Mouse (Mus musculus) splenic B cell, adult 2 months (primary cell): ENCODE measurements around the gene Camk2d.

Experiments
- DNase-seq: peaks from one replicate; pipeline ENCODE4 v3.0.0-alpha.2; 2011; ENCODE audit warnings: low read depth, low spot score
- H3K27me3 ChIP-seq: 2 replicates; pipeline ENCODE4 v1.6.1; 2012; ENCODE audit warnings: mild to moderate bottlenecking, low read length, moderate library complexity, mixed read lengths; ENCODE audit not compliant: control insufficient read depth, poor library complexity, insufficient read depth, severe bottlenecking
- H3K36me3 ChIP-seq: 2 replicates; pipeline ENCODE4 v1.6.1; 2012; ENCODE audit warnings: mild to moderate bottlenecking, low read length, moderate library complexity, mixed read lengths; ENCODE audit not compliant: control insufficient read depth, poor library complexity, insufficient read depth, severe bottlenecking

The Camk2d gene

GRCm38 (mm10) chr3:126671292-126671691, 75.2 kb downstream of the Camk2d start:
- H3K27me3 ChIP-seq: no peaks in the 10 kb centered on the region
- H3K36me3 ChIP-seq: no peaks in the 10 kb centered on the region
- no peak for DNase-seq

GRCm38 (mm10) chr3:126681051-126681450, 84.9 kb downstream of the Camk2d start:
- DNase-seq: no peak
- Histone ChIP-seq H3K27me3 (no peaks in the 10 kb centered on the region), H3K36me3 (no peaks in the 10 kb centered on the region)

- no peak for DNase-seq
- Histone ChIP-seq H3K27me3 (no peaks in the 10 kb centered on the region), H3K36me3 (no peaks in the 10 kb centered on the region)
Observed at GRCm38 (mm10) chr3:126681996-126682395, 85.9 kb downstream of the Camk2d start.

- DNase-seq: no peak
- no peaks in the 10 kb centered on the region for H3K27me3 ChIP-seq
Observed at GRCm38 (mm10) chr3:126685363-126685762, 89.3 kb downstream of the Camk2d start.

GRCm38 (mm10) chr3:126687150-126687549, 91.0 kb downstream of the Camk2d start:
- DNase-seq: no peak
- H3K27me3 ChIP-seq: no peaks in the 10 kb centered on the region
- no peaks in the 10 kb centered on the region for H3K36me3 ChIP-seq

More at GRCm38 (mm10) chr3:126685363-126685762, 89.3 kb downstream of the Camk2d start:
- H3K36me3 ChIP-seq: no peaks in the 10 kb centered on the region

GRCm38 (mm10) chr3:126688516-126688915, 92.4 kb downstream of the Camk2d start:
- Histone ChIP-seq H3K36me3 (no peaks in the 10 kb centered on the region; the same call in 1 of the 2 replicates), H3K27me3 (no peaks in the 10 kb centered on the region)
- DNase-seq: peak; percentile 42

GRCm38 (mm10) chr3:126690627-126691505, 94.8 kb downstream of the Camk2d start:
- DNase-seq: peak; percentile 75
- Histone ChIP-seq H3K27me3 (no peaks in the 10 kb centered on the region), H3K36me3 (no peaks in the 10 kb centered on the region; the same call in 1 of the 2 replicates)

GRCm38 (mm10) chr3:126691565-126691964, 95.5 kb downstream of the Camk2d start:
- H3K27me3 ChIP-seq: no peaks in the 10 kb centered on the region
- no peak for DNase-seq

GRCm38 (mm10) chr3:126692797-126693196, 96.7 kb downstream of the Camk2d start:
- no peak for DNase-seq
- no peaks in the 10 kb centered on the region; the same call in 1 of the 2 replicates for H3K36me3 ChIP-seq
- H3K27me3 ChIP-seq: no peaks in the 10 kb centered on the region

More at GRCm38 (mm10) chr3:126691565-126691964, 95.5 kb downstream of the Camk2d start:
- no peaks in the 10 kb centered on the region; the same call in 1 of the 2 replicates for H3K36me3 ChIP-seq

GRCm38 (mm10) chr3:126693302-126693701, 97.2 kb downstream of the Camk2d start:
- no peaks in the 10 kb centered on the region for H3K27me3 ChIP-seq
- no peaks in the 10 kb centered on the region; the same call in 1 of the 2 replicates for H3K36me3 ChIP-seq
- DNase-seq: no peak

- peak; percentile 19 for DNase-seq
- Histone ChIP-seq H3K27me3 (no peaks in the 10 kb centered on the region), H3K36me3 (no peaks in the 10 kb centered on the region; the same call in 1 of the 2 replicates)
Observed at GRCm38 (mm10) chr3:126695456-126696293, 99.6 kb downstream of the Camk2d start.

- Histone ChIP-seq H3K27me3 (no peaks in the 10 kb centered on the region), H3K36me3 (no peaks in the 10 kb centered on the region; the same call in 1 of the 2 replicates)
- peak; percentile 90 for DNase-seq
Observed at GRCm38 (mm10) chr3:126696620-126697019, 100.5 kb downstream of the Camk2d start.

- no peak for DNase-seq
- H3K27me3 ChIP-seq: no peaks in the 10 kb centered on the region
- no peaks in the 10 kb centered on the region; the same call in 1 of the 2 replicates for H3K36me3 ChIP-seq
Observed at GRCm38 (mm10) chr3:126699740-126700139, 103.6 kb downstream of the Camk2d start.

GRCm38 (mm10) chr3:126701067-126701466, 105.0 kb downstream of the Camk2d start:
- DNase-seq: peak; percentile 32
- H3K36me3 ChIP-seq: no peaks in the 10 kb centered on the region; the same call in 1 of the 2 replicates
- no peaks in the 10 kb centered on the region for H3K27me3 ChIP-seq
